Mouse (Mus musculus) right cerebral cortex, adult 2 months (tissue): ENCODE data around the gene Max.

ENCODE experiments used
- DNase-seq, 2 experiments: peaks; one replicate each; pipeline ENCODE4 v3.0.0; 2021 to 2022; ENCODE audit warnings: low spot score in 2 of 2

Gene Max

DNA sequence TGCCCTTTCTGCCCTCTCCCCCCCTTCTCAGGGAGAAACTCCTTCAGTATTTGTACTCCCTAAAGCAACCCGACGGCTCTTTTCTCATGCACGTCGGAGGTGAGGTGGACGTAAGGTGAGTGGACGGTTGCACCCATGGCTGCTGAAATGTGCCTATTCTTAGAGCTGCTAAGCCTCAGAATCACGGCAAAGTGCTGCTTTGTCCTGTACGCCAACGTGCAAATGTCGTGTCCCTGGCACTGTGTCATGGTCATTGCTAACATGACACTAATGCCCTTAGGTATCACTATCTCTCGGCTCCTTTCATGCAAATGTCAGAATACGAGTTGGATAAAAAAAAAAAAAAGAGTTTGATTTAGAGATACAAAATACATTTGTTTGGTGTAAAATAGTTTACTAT lies 74.1 kb downstream of the Max start:
- no peak for DNase-seq
